Mouse (Mus musculus): Measurements from ENCODE around the gene Atad2b.

DNA sequence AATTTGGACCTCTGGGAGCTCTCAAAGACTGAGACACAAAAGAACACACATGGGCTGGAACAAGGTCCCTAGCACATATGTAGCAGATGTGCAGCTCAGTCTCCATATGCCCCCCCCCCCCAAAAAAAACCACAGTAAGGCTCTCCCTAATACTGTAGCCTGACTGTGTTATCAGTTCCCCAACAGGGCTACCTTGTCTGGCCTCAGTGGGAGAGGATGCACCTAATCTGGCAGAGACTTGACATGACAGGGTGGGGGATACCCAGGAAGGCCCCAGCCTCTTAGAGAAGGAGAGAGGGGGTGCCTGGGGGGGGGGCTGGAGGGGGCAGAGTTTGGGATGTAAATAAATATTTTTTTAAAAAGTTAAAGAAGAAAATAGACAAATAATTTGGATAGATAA lies 28.4 kb upstream of the Atad2b start:
- TF ChIP-seq CTCF (conservative IDR thresholded peaks at IDR 0.05; ENCODE audit: low read length) (no peak), NANOG (IDR thresholded peaks at IDR 0.05; ENCODE audit: borderline replicate concordance, low read length) (no peak), POU5F1 (IDR thresholded peaks at IDR 0.05; ENCODE audit: borderline replicate concordance, low read length) (no peak)
